28 mouse cellular contexts compared by ENCODE assay signal in the genomic region with DNA sequence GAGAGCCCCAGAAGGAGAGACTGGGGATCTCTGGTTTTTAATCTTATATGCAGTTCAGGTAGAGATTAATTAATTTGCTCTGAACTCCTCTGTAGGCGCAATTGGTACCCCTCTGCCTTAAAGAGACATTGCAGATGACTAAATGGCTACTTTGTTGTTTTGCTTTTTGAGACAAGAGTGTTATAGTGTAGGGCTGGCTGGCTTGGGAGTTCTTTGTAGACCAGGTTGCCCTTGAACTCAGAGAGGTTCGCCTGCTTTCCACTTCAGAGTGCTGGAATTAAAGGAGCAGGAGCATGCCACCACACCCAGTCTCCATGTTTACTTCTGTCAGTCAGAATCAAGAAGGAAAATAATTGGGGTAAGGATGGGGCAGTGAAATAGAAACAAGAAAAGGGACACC. TPM values are rescaled to one million over a fixed set of nuclear protein-coding genes. Genes with fewer than 3 reads are reported as not detected.
DNase-seq lines count a peak whose midpoint lies in the region; ATAC-seq and TF ChIP-seq lines count a peak whose summit lies in the region.
"Had no signal": no experiment of that assay in that cellular context is flagged by ENCODE, and none has a peak within 500 bp of the region (broad histone marks: within the 10 kb centered on the region; RNA-seq: fewer than 3 reads in every experiment).

No protein-coding gene starts in this region.

- no peak for TF ChIP-seq RAD21 in CH12.LX (IDR thresholded peaks at IDR 0.05; ENCODE audit: low read depth, low read length)

- H3K79me2 ChIP-seq in CH12.LX (replicated peaks; ENCODE audit: control insufficient read depth, extremely low read depth, insufficient read depth, poor library complexity, severe bottlenecking), result no peaks in the 10 kb centered on the region

- intact Hi-C loops in heart, postnatal 36 days (cut with DNase I), result loop anchor here (10.0 kb wide), 1 partner anchor 312 kb away; a partner anchor contains a TSS

- TF ChIP-seq POLR2A in CH12.LX (IDR thresholded peaks at IDR 0.05; ENCODE audit: low read depth, low read length), result no peak

- H3K27ac ChIP-seq in heart, embryonic 13.5 days (replicated peaks), result peak overlapping the region; percentile 30; the same call in 1 of the 2 replicates
- H3K27ac ChIP-seq in limb, embryonic 15.5 days, result 0 out of 2 replicates have a peak overlapping the region, but pooled peaks have one; percentile 14
- no peak overlapping the region for H3K27ac ChIP-seq in limb, embryonic 10.5 days
- H3K27ac ChIP-seq in CH12.LX (ENCODE audit: insufficient read depth, low read depth), result peak overlapping the region; percentile 32
- H3K27ac ChIP-seq: forebrain, embryonic 12.5 days; hindbrain, embryonic 13.5 days; limb, embryonic 12.5 days; midbrain, embryonic 12.5 days; neural tube, embryonic 13.5 days had no signal

- in situ Hi-C loops in CH12.LX (cut with MboI; ENCODE audit: low pct_ligation_motif_present, low pct_unique_long_range_greater_than_20kb, low sequenced_read_pairs), result no loop called here

- no peak for ATAC-seq in heart, embryonic 13.5 days (ENCODE audit: extremely low read depth, insufficient number of reproducible peaks, low FRiP score, low TSS enrichment)
- no peak for ATAC-seq in limb, embryonic 15.5 days (ENCODE audit: insufficient number of reproducible peaks, low FRiP score, low TSS enrichment, low read depth)
- ATAC-seq: forebrain, postnatal 0 days; intestine, embryonic 16.5 days had no signal

- dilution Hi-C loops in CH12.LX (cut with MboI; ENCODE audit: extremely low pct_ligation_motif_present, extremely low pct_unique_long_range_greater_than_20kb, low sequenced_read_pairs), result no loop called here

- 56% methylated on average over 2 of the region's 2 CpGs for WGBS in heart, embryonic 13.5 days
- WGBS in limb, embryonic 15.5 days, result 72% methylated on average over 2 of the region's 2 CpGs
- WGBS in limb, embryonic 10.5 days, result 82% methylated on average over 2 of the region's 2 CpGs

- no peak overlapping the region for H3K9ac ChIP-seq in heart, embryonic 13.5 days
- H3K9ac ChIP-seq in limb, embryonic 15.5 days, result no peak overlapping the region
- no peak overlapping the region for H3K9ac ChIP-seq in CH12.LX (ENCODE audit: insufficient read depth, low read depth)
- H3K9ac ChIP-seq: forebrain, embryonic 12.5 days; forebrain, postnatal 0 days; hindbrain, embryonic 13.5 days; limb, embryonic 12.5 days; midbrain, embryonic 12.5 days; neural tube, embryonic 13.5 days had no signal

- no peak for TF ChIP-seq EP300 in CH12.LX (IDR thresholded peaks at IDR 0.05; ENCODE audit: low read length)

- H3K27me3 ChIP-seq in heart, embryonic 13.5 days (replicated peaks), result no peaks in the 10 kb centered on the region
- H3K27me3 ChIP-seq in limb, embryonic 15.5 days, result no peaks in the 10 kb centered on the region
- H3K27me3 ChIP-seq in limb, embryonic 10.5 days (ENCODE audit: low read depth, poor library complexity, severe bottlenecking), result no peaks in the 10 kb centered on the region
- no peaks in the 10 kb centered on the region for H3K27me3 ChIP-seq in CH12.LX (replicated peaks)
- H3K27me3 ChIP-seq: forebrain, embryonic 12.5 days; hindbrain, embryonic 13.5 days; limb, embryonic 12.5 days; midbrain, embryonic 12.5 days; neural tube, embryonic 13.5 days had no signal

- no peak for DNase-seq in heart, postnatal 36 days
- no peak for DNase-seq in limb, embryonic 10.5 days (ENCODE audit: low spot score)
- DNase-seq in 3T3-L1 (ENCODE audit: low read depth, low spot score) (peak; percentile 9), CH12.LX (ENCODE audit: extremely low read depth) (no peak)
- DNase-seq in urinary bladder, postnatal 14 days (ENCODE audit: low spot score), result no peak
- DNase-seq: adrenal gland, postnatal 10 days; cerebellum, adult 18-20 months; cerebellum, postnatal 10 days; forebrain, postnatal 0 days; gastrocnemius, postnatal 14 days; kidney, adult 9 months; kidney, postnatal 14 days; layer of hippocampus, adult 9-11 months; lung, adult 18-20 months; lung, postnatal 36 days; right cerebral cortex, postnatal 4 days; thymus, adult 2 months; thymus, postnatal 36 days had no signal

- no peaks in the 10 kb centered on the region for H3K36me3 ChIP-seq in heart, embryonic 13.5 days
- no peaks in the 10 kb centered on the region for H3K36me3 ChIP-seq in limb, embryonic 15.5 days
- H3K36me3 ChIP-seq in limb, embryonic 10.5 days, result no peaks in the 10 kb centered on the region
- no peaks in the 10 kb centered on the region for H3K36me3 ChIP-seq in CH12.LX (replicated peaks in 1 of 2; ENCODE audit: control insufficient read depth in 1 of 2, insufficient read depth in 1 of 2, low read length in 1 of 2)
- H3K36me3 ChIP-seq: forebrain, embryonic 12.5 days; G1E; hindbrain, embryonic 13.5 days; limb, embryonic 12.5 days; midbrain, embryonic 12.5 days; neural tube, embryonic 13.5 days had no signal

- H3K4me1 ChIP-seq in heart, embryonic 13.5 days, result peaks cover 11% of the 10 kb centered on the region; the same call in 1 of the 2 replicates
- H3K4me1 ChIP-seq in limb, embryonic 15.5 days, result peaks cover 2% of the 10 kb centered on the region; the same call in 1 of the 2 replicates
- H3K4me1 ChIP-seq in limb, embryonic 10.5 days, result peaks cover 25% of the 10 kb centered on the region
- H3K4me1 ChIP-seq in CH12.LX (ENCODE audit: control insufficient read depth in 1 of 2, insufficient read depth in 2 of 2), result peaks cover 18 to 47% of the 10 kb centered on the region in 2 experiments; a peak in 3 of 4 replicates

- no peak for TF ChIP-seq CTCF in CH12.LX (conservative IDR thresholded peaks at IDR 0.05 in 1 of 2, IDR thresholded peaks at IDR 0.05 in 1 of 2; ENCODE audit: low read depth in 2 of 2, low read length in 2 of 2)

- no peak overlapping the region for H3K4me2 ChIP-seq in heart, embryonic 13.5 days
- no peak overlapping the region for H3K4me2 ChIP-seq in limb, embryonic 15.5 days
- H3K4me2 ChIP-seq in CH12.LX (ENCODE audit: insufficient read depth, low read depth, poor library complexity, severe bottlenecking), result 0 out of 2 replicates have a peak overlapping the region, but pooled peaks have one; percentile 26
- H3K4me2 ChIP-seq: forebrain, embryonic 12.5 days; hindbrain, embryonic 13.5 days; limb, embryonic 12.5 days; liver, embryonic 11.5 days; midbrain, embryonic 12.5 days; neural tube, embryonic 13.5 days had no signal

- no peak overlapping the region for H3K4me3 ChIP-seq in heart, embryonic 13.5 days
- no peak overlapping the region for H3K4me3 ChIP-seq in limb, embryonic 15.5 days
- H3K4me3 ChIP-seq in limb, embryonic 10.5 days, result no peak overlapping the region
- no peak overlapping the region for H3K4me3 ChIP-seq in CH12.LX (replicated peaks in 1 of 3; ENCODE audit: low read depth in 2 of 3, low read length in 2 of 3, poor library complexity in 1 of 3)
- H3K4me3 ChIP-seq: forebrain, embryonic 12.5 days; hindbrain, embryonic 13.5 days; limb, embryonic 12.5 days; midbrain, embryonic 12.5 days; neural tube, embryonic 13.5 days had no signal

- H3K9me3 ChIP-seq in heart, embryonic 13.5 days, result no peaks in the 10 kb centered on the region
- no peaks in the 10 kb centered on the region for H3K9me3 ChIP-seq in limb, embryonic 15.5 days
- no peaks in the 10 kb centered on the region for H3K9me3 ChIP-seq in limb, embryonic 10.5 days (replicated peaks)
- peaks cover 7% of the 10 kb centered on the region for H3K9me3 ChIP-seq in CH12.LX (replicated peaks; ENCODE audit: low read length)
- H3K9me3 ChIP-seq: forebrain, embryonic 12.5 days; hindbrain, embryonic 13.5 days; limb, embryonic 12.5 days; midbrain, embryonic 12.5 days; neural tube, embryonic 13.5 days had no signal

TF ChIP-seq in CH12.LX, 34 proteins besides CTCF, POLR2A, EP300 and RAD21:
- TF ChIP-seq ETS1 (conservative IDR thresholded peaks at IDR 0.05; ENCODE audit: low read depth, low read length) (no peak), HCFC1 (IDR thresholded peaks at IDR 0.05; ENCODE audit: low read depth, low read length) (no peak), PAX5 (IDR thresholded peaks at IDR 0.05; ENCODE audit: low read length) (no peak), JUND (conservative IDR thresholded peaks at IDR 0.05; ENCODE audit: low read depth, low read length) (no peak), POLR2AphosphoS2 (IDR thresholded peaks at IDR 0.05; ENCODE audit: low read depth, low read length) (no peak), MAFK (IDR thresholded peaks at IDR 0.05; ENCODE audit: insufficient replicate concordance, low read length) (no peak), TBP (conservative IDR thresholded peaks at IDR 0.05; ENCODE audit: low read depth, low read length) (no peak), IRF4 (IDR thresholded peaks at IDR 0.05; ENCODE audit: low read depth, low read length) (no peak), USF1 (IDR thresholded peaks at IDR 0.05; ENCODE audit: low read depth, low read length) (no peak)

RNA-seq across cellular contexts. Expression of a gene that starts 4.3 kb away (rescaled TPM):
- polyA plus RNA-seq in heart, embryonic 13.5 days (2015; fragmentation: Nextera tagmentation; extraction: Ambion mirVana), result 11.8 and 12.8 TPM in 2 replicates
- 10 to 100 TPM; 91.5 to 91.8 TPM for total RNA-seq in heart, postnatal 36 days (2021)
- 24.3 and 24.4 TPM in 2 replicates for polyA plus RNA-seq in limb, embryonic 15.5 days (2015; fragmentation: Nextera tagmentation; extraction: Ambion mirVana)
- 10.6 and 15.2 TPM in 2 replicates for polyA plus RNA-seq in limb, embryonic 10.5 days (2016; fragmentation: Nextera tagmentation; extraction: Ambion mirVana)
- 18.9 and 21.0 TPM in 2 replicates for total RNA-seq in CH12.LX (2012; rRNA removed)
- 12.8 and 16.8 TPM in 2 replicates for total RNA-seq in CH12.LX (2014; rRNA removed)
- 16.1 and 17.4 TPM in 2 replicates for polyA plus RNA-seq in CH12.LX (2012; ENCODE audit: insufficient read length, low read depth)

RNA-seq across cellular contexts. Expression of a gene that starts 40.3 kb away (rescaled TPM):
- polyA plus RNA-seq in heart, embryonic 13.5 days (2015; fragmentation: Nextera tagmentation; extraction: Ambion mirVana), result 1.1 and 1.9 TPM in 2 replicates
- total RNA-seq in heart, postnatal 36 days (2021), result 1 to 10 TPM; 4.2 to 4.3 TPM
- 13.9 and 14.2 TPM in 2 replicates for polyA plus RNA-seq in limb, embryonic 15.5 days (2015; fragmentation: Nextera tagmentation; extraction: Ambion mirVana)
- 1.7 and 2.0 TPM in 2 replicates for polyA plus RNA-seq in limb, embryonic 10.5 days (2016; fragmentation: Nextera tagmentation; extraction: Ambion mirVana)
- total RNA-seq in CH12.LX (2012; rRNA removed) (0.47 and 0.55 TPM in 2 replicates), CH12.LX (2014; rRNA removed) (0.11 and 0.16 TPM in 2 replicates)
- polyA plus RNA-seq in CH12.LX (2012; ENCODE audit: insufficient read length, low read depth), result 0.15 and 0.20 TPM in 2 replicates
